Mouse (Mus musculus) spleen, postnatal 4 days (tissue): ENCODE measurements at regions not wholly inside any gene's neighbourhood (a gene's known extent, or its start where the extent isn't known, plus 50 kb on each side); places are given as distances from the start of the nearest gene placed in this dataset.

Experiments used
- DNase-seq, 2 experiments: peaks; one replicate each; pipeline ENCODE4 v3.0.0; 2022; ENCODE audit warnings: low spot score in 2 of 2

GRCm38 (mm10) chr6:117114859-117115258 is 53.5 kb upstream of the Cxcl12 start:
- DNase-seq: no peak

GRCm38 (mm10) chr6:117118081-117118480 is 50.3 kb upstream of the Cxcl12 start:
- DNase-seq: no peak
